Mouse (Mus musculus) myocyte (in vitro differentiated cells): ENCODE results near the gene Pomgnt2.

Source experiments
- E2F4 ChIP-seq: IDR thresholded peaks from one replicate; pipeline ENCODE4 v1.6.1; 2011; ENCODE audit warnings: mild to moderate bottlenecking, control low read depth, moderate library complexity; ENCODE audit not compliant: insufficient read depth
- MAX ChIP-seq: IDR thresholded peaks from one replicate; pipeline ENCODE4 v1.6.1; 2011; ENCODE audit warnings: low read depth, mild to moderate bottlenecking, control low read depth
- POLR2A ChIP-seq: IDR thresholded peaks from one replicate; pipeline ENCODE4 v1.6.1; 2011; ENCODE audit warnings: low read depth, mild to moderate bottlenecking, control low read depth, moderate library complexity; ENCODE audit not compliant: insufficient read length
- TCF3 ChIP-seq: IDR thresholded peaks from one replicate; pipeline ENCODE4 v1.6.1; 2011; ENCODE audit warnings: low read depth, control low read depth; ENCODE audit not compliant: insufficient read length
- USF1 ChIP-seq: IDR thresholded peaks from one replicate; pipeline ENCODE4 v1.6.1; 2011; ENCODE audit warnings: low read depth, mild to moderate bottlenecking, control low read depth, moderate library complexity

- no peak for TF ChIP-seq POLR2A
- no peak for TF ChIP-seq MAX
- TF ChIP-seq USF1, result no peak
- TF ChIP-seq E2F4, result no peak
- TF ChIP-seq TCF3, result no peak
These were observed 53.9 kb downstream of the Pomgnt2 start for GRCm38 (mm10) chr9:121943005-121943404.
